Mouse (Mus musculus) liver, adult (tissue): ENCODE measurements around the gene Sipa1l2.

Experiments used
- GATA4 ChIP-seq: IDR thresholded peaks from 2 replicates; pipeline ENCODE4 v1.6.1; 2014; ENCODE audit warnings: mild to moderate bottlenecking, low read length; ENCODE audit not compliant: insufficient replicate concordance

The Sipa1l2 gene

DNA sequence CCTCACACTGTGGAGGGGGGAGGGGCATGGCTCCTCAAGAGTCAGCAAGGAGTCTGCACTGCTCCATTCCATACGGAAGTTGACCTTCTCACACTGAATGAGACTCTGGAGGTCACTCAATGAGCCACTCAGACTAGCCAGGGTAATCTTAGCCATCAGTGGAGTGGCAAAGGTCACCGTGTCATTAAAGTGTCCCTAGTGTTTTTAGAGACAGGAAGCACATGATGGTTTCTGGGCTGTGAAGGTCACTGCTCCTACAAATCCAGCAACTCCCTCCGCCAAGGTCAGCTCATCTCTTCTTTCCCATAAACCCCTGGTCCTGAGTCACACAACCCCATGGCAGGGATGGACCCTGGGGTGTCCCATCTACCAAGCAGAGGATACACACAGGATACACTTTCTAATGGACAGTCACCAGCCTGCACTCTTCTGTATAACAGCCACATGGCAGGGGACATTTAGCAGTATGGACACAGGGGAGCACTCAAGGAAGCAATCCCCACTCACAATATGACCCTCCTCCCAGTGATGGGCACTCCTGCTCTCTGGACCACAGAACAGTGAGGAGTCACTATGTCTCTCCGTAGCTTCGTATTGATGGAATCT, 87.0 kb downstream of the Sipa1l2 start:
- TF ChIP-seq GATA4: no peak

DNA sequence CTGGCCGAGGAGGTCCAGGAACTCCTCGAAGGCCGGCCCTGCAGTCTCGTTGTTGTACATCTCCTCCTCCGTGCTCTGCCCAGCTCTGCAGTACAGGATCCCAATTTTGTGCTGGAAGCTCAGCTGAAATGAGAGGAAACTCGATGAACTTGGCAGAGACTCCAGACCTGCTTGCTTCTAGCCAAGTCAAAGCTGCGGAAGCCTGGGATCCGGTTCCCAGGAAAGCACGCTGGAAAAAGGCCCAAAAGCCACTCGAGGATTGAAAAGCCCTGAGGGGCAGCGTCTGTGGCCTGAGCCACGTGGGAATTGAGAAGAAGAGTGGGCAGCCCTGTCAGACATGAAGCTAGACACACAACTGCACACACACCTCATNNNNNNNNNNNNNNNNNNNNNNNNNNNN, 94.7 kb downstream of the Sipa1l2 start:
- TF ChIP-seq GATA4: no peak

DNA sequence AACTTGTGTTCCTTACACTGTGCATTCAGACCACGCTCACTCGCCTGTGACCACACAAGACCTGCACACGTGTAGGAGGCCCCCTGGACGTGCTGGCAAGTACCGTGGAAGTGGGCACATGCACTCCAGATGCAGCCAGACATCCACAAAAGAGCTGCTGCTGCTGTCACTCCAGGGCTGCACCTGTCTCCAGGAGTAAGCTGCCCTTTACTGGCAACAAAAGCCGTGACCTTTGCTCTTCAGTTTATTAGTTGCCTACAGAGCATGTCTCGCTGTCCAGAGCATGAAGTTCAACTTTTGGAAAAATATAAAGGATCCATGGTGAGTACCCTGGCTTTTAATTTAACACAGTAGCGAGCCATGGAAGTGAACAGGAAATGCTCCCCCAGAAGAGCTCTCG, 98.2 kb downstream of the Sipa1l2 start:
- no peak for TF ChIP-seq GATA4

DNA sequence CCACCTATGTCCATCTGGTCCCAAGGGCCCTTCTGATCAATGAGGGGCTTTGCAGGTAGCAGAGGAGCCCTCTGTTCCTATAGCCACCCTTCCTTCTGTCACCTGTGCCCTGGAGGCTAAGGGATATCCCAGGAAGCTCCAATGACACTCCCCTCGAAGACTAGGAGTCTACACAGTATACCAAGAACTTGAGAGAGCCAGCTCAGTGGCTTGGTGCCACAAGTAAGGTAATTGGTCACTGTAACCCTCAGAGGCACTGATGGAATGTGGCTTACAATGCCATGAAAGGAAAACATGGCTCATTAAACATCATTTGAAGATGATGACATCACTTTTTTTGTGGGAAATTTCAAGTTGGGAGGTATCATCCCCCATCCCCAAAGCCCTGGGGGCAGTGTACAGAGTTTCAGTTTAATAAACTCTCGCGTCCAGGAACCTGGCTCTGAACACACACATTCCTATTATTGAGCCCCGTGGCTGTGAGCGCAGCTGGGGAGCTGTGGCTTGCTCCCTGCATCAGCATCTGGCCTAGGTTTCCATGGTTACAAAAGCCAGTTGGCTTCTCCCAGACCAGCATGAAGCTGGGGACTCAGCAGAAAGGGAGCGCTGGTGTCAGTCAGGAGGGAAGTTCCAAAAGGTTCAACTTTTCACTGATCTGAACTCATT, 104.3 kb downstream of the Sipa1l2 start:
- no peak for TF ChIP-seq GATA4

DNA sequence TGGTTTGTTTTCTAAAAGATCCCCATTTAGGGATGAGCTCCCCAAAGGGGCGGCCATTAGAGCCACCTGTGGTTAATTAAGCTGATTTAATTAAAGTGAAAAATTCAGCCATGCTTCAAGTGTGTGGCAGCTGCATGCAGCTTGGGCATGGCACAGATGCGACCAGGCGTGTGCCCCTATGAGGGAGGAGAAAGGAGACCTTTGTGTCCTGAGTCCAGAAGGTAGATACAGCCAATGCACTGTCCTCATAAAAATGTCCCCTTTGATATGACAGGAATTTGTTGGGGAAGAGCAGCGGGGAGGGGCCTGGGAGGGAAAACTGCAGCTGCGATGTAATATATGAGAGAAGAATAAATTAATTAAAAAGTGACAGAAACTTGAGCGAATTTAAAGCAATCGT, 106.7 kb downstream of the Sipa1l2 start:
- no peak for TF ChIP-seq GATA4

DNA sequence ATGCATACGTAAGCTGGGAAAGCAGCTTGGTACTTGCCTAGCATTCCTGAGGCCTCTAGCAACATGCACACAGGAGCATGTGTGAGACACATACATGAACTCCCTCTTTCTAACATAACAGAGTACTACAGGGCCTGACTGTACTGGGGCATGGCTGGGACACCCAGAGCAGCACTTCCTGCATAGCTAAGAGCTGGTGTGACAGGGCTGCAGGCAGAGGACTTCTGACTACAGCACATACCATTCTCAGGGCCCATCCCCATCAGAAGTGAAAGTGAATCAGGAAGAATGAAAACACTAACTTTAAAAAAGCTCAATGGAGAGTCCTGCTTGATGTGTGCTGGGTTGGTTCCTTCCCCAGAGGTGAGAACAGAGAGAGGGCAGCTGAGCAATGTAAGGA, 108.1 kb downstream of the Sipa1l2 start:
- TF ChIP-seq GATA4: no peak

DNA sequence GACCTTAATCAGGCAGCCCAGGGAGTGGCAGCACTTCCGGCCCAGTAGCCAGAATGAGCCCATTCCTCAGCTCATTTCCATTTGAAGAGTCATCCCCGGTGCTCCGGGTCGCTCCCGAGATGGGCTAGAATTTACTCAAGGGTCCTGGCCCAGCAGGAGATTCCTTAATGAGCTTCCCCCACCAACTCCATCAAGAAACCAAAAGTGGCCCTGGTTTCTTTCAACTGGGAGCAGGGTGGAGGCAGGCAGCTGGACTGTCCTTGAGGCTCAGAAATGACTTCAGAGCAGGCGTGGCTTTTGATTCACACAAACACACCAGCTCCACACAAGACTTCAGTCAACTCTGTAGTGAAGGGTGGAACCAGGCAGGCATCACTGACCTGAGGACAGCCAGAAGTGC, 109.0 kb downstream of the Sipa1l2 start:
- TF ChIP-seq GATA4: no peak

DNA sequence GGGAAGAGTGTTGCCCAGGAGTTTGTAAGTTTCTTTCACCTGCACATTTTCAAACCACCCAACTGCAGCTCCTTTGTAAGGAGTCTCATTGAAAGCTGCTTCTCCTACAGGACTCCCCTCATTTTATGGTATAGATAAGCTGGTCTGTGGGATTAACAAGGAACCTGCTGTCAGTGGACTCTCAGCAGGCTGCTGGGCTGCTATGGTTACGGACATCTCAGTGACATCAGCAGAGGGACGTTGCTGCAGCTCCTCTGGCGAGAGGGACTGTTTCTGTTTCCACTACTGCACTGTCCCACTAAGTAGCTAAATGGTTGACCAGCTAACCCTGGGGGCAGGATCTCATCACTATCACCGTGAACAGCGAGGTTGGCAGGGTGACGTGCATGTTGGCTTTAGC, 120.6 kb downstream of the Sipa1l2 start:
- TF ChIP-seq GATA4: no peak

DNA sequence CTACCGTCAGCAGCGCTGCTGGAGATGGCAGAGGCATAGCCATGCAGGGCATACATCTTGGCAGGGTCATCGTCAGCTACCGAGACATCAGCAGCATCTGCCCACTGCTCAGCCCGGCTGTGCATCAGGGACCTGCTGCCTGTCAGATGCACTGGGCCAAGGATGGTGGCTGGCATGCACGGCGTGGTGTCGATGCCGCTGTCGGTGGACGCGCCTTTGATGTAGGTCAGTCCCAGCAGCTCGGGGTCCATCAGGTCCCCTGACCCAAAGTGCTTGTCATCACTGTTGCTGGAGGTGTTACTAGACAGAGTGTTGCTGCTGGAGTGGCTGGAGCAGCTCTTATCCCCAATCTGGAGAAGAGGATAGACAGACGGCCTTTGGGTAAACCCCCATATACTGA, 122.1 kb downstream of the Sipa1l2 start:
- TF ChIP-seq GATA4: no peak

DNA sequence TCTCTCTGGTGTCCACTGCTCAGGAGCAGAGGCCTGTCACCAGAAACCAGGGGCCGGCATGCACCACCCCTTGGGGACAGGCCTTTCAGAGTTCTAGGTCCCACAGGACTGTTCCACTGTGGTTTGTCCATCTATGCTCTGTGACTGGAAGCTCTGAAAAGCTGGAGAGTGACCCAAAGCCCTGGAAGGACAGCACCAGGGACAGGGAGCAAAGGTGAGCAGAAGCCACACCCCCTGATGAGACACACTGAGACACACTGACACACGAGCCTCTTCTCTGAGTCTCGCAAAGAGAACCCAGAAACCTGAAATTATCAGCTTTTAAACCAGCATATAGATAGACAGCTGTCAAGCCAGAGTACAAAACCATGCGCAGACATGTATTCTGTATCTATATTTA, 123.4 kb downstream of the Sipa1l2 start:
- TF ChIP-seq GATA4: no peak

DNA sequence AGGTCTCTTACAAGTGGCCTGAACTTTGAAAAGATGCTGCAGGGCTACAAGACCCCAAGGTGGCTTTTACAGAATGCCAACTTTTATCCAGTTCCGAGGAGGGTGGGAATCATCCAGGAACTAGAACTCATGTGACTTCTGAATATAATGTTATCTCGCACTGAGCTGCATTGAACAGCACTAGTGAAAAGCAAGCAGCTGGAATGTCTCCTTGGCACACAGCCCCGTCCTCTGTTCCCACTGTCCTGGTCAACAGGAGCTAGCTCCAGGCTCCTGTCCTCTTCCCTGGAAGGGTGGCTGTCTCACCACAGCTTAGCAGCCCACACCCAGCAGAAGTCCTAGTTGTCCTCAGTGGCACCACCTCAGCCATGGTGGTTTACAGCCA, 124.4 kb downstream of the Sipa1l2 start:
- no peak for TF ChIP-seq GATA4

DNA sequence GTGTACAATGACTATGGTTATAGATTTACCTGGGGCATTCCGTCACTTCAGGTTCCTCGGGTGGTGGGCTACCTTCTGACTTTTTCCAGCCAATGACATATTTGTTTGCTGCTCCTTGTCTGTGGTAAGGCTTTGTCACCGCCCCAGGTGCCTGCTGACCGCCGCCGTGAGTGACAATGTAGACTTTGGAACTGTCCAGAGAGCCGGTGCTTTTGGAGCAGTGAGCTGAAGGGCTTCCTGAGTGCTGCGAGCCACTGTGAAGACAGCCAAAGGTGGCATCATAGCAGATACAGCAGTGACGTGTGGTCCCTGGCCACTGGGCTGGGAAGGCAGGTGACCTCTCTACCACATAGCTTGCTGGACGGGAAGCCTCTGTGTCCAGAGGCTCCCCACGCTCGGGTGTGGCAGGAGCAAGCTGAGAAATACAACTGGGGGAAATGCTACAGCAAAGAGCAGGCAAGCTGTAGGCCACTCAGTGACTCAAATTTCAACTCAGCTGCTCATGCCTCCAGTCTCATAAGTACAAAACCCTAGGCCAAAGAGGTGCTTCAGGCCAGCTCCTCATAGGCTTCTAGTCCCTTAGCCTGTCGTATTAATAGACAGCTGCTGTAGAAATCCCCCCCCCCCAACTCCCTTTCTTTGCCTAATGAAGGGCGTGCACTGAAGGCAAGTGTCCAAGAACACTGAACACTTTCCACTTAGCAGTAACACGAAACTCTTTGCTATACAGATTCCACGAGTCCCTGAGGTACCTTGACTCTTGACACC, 125.0 kb downstream of the Sipa1l2 start:
- TF ChIP-seq GATA4: no peak

DNA sequence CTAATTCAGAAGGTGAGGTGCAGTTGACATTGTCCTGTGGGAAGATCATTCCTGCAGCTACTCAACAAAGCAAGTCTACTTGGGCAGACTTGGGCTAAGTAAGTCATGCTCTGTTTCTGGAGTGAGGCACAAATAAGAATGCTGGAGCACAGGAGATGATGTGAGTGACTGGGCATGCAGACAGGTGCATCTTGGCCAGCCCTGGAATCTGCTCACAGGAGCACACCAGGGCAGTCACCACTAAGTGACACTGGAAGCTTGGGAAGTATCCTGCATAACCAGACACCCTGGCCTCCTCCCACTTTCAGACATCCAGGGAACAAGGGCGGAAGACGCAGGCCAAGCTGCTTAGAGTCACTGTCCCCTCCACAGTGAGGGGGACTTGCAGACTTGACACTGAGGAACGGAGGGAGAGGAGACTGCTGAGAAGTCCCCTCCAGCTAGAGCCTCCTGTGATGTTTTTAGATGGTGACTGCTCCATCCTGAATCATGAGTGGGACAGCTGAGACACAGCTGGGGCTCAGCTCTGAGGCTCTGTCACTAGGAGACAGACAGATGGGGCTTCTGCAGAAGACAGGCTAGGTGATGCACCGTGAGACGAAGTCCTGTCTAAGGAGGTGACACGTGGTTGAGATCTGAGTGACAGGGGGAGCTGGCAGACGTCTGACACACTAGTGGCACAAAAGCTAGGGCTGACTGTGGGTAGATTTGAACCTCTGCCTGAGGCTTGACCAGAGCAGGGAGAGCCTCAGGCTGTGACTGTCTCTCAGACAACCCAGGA, 134.1 kb downstream of the Sipa1l2 start:
- TF ChIP-seq GATA4: no peak

DNA sequence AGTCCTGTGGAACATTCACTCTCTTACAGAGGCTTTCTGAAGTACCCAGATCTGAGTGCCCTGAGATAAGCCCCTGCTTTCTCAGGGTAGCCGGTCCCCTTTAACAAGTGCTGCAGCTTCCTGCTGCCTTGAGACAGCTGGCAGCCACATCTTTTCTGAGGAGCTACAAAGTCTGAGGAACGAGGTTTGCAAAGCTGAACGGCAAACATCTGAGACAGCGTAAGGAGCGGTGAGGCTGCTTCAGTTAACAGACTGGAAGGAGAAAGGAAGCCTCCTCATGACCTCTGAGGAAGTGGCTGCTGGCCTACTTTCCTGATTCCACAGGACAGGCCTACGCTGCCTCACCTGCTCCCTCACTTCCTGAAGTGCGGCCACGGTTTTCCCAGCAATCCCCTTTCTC, 135.5 kb downstream of the Sipa1l2 start:
- no peak for TF ChIP-seq GATA4

DNA sequence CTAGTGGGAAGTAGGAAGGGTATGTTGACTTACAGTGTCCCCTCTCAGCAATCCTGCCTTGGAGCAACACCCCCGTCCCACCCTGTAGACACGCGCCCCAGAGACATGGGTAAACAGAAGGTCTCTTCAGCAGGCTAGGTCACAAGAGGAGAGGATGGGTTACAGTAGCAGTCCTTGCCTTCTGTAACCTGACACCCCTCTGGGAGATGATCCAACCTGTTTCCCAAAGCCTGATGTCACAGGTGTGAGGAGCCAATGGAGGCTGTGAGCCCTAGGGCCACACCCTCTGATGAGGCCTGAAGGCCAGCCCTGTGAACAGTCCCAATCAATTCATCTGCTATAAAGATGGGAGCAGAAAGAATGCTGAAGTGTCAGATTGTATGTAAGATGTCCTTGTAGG, 138.3 kb downstream of the Sipa1l2 start:
- TF ChIP-seq GATA4: no peak

DNA sequence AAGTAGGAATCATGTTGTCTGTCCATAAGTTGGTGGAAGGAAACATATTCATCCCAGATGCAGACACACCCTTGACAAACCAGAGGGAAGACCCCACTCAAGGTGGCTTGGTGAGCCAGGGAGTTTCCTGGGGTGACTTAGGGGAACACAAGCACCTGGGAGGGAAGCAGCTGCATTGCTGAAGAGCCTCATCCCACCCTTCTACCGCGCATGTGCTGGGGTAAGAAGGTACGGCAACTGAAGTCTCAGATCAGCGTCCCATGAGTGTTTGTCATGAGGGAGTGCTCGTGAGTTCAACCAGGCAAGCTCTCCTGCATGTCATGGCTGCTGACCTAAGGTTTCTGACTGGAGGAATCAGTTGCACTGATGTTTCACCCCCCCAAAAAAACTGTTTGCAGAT, 138.8 kb downstream of the Sipa1l2 start:
- no peak for TF ChIP-seq GATA4
